Mouse (Mus musculus) embryonic fibroblast, embryonic 13.5 days (primary cell): Measurements from ENCODE around the gene Scaf8.

ENCODE experiments used
- CTCF ChIP-seq: IDR thresholded peaks from 2 replicates; pipeline ENCODE4 v1.5.1; 2011; ENCODE audit warnings: mild to moderate bottlenecking, control low read depth, low read length, moderate library complexity, borderline replicate concordance; ENCODE audit not compliant: insufficient read depth
- POLR2A ChIP-seq: IDR thresholded peaks from 2 replicates; pipeline ENCODE4 v1.6.1; 2011; ENCODE audit warnings: low read depth, mild to moderate bottlenecking, control low read depth, low read length, moderate library complexity

DNA sequence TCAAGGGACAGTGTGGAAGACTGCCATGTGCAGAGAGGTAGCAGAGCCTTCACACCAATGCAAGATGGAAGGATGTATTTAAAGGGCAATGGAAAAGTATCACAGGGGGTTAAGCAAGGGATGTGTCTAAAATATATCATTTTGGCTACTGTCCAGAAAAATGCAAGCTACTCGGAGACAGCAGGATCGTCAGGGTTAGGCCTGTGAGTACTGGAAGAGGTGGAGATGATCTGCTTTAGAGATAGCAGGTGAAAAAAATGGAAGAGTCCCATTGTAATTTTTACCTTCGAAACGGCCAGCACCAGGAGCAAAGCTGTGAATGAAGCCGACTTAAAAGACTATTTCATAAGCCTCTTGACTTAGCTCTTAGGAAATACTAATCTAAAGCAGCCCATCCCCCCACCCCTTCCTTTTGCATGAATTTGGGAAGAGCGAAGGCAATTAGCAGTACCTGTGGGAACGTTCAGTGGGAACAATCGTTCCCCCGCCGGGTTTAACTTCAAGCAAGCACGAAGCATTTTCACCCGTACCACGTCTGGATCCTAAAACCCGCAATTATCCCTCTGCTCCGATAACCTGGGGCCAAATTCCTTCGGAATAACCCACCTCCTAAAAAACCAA, 925 bp upstream of the Scaf8 start:
- no peak for TF ChIP-seq POLR2A
- no peak for TF ChIP-seq CTCF
